Mouse (Mus musculus) MEL (cell line): ENCODE results near the gene Col2a1.

ENCODE experiments used
- ZC3H11A ChIP-seq: IDR thresholded peaks from 2 replicates; pipeline ENCODE4 v1.6.1; 2012; ENCODE audit warnings: low read depth, mild to moderate bottlenecking, inconsistent platforms, low read length, improper control_type of control experiment
- ZMIZ1 ChIP-seq: IDR thresholded peaks from 2 replicates; pipeline ENCODE4 v1.6.1; 2012; ENCODE audit warnings: low read depth, mild to moderate bottlenecking, inconsistent platforms, low read length, improper control_type of control experiment, moderate library complexity

DNA sequence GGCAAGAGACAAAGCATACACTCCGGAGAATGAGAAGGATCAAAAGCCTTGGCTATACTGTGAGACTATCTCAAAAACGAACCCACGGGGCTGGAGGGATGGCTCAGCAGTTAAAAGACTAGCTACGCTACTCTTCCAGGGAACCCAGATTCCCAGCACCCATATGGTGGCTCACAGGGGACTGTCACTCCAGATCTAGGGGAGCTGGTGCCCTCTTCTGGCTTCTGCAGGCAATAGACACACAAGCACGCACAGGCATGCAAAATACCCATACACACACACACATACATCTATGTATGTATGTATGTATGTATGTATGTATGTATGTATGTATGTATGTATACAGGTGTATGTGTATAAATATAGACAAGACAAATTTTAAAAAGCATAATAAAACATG, 32.1 kb upstream of the Col2a1 start:
- TF ChIP-seq ZMIZ1 (no peak), ZC3H11A (0 out of 2 replicates have a peak, but pooled peaks have one; percentile 1)
